Mouse (Mus musculus) spleen, postnatal 4 days (tissue): ENCODE data around the gene Rnf41.

ENCODE experiments used
- DNase-seq, 2 experiments: peaks; one replicate each; pipeline ENCODE4 v3.0.0; 2022; ENCODE audit warnings: low spot score in 2 of 2

Rnf41 gene

DNA sequence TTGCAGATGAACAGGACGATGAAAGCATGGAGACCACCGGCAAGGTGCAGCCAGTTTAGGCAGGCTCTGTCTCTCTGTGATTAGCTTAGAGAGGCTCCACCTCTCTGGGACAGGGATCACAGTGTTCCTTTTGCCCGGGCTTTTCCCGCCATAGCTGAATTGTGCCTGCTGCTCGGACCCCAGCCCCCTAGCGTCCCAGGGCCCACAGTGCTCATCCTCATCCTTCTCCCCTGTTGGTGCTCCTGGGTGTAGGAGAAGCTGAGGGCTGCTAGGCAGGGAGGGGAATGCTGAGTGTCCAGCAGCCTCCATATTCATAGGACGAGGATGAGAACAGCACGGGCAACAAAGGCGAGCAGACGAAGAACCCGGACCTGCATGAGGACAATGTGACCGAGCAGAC is 62.9 kb downstream of the Rnf41 start:
- no peak for DNase-seq

DNA sequence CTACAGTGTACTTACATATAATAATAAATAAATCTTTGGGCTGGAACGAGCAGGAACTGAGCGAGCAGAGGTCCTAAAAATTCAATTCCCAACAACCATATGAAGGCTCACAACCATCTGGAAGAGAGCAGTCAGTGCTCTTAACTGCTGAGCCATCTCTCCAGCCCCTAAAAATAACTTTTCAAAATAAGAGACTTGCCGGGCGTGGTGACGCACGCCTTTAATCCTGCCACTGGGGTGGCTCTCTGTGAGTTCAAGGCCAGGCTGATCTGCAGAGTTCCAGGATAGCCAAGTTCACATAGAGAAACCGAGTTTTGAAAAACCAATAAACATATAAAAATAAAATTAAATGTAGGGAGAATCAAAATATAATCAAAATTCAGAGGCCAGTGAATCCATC is 74.9 kb downstream of the Rnf41 start:
- DNase-seq, result no peak

DNA sequence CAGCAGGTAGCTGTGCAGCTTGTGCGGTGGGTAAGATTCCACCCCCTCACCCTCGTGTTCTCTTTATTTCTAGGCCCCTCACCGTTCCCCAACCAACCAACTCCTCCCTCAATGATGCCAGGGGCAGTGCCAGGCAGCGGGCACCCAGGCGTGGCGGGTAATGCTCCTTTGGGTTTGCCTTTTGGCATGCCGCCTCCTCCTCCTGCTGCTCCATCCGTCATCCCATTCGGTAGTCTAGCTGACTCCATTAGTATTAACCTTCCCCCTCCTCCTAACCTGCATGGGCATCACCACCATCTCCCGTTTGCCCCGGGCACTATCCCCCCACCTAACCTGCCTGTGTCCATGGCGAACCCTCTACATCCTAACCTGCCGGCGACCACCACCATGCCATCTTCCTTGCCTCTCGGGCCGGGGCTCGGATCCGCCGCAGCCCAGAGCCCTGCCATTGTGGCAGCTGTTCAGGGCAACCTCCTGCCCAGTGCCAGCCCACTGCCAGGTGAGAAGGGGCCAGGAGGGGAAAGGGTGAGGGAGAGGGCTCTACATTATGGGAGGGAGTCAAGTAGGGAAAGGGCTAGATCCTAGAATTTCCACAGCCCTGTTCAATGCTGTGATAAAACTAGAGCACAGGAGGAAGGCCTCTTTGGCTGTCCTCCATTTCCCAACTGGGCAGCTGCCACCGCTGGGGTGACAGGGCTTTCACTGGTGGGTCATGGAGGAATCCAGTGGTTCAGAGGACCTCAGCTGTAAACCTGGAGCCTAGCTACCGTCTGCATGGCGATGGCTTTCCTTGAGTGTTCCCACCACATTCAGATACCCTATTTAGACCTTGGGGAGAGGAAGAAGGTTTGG is 76.6 kb downstream of the Rnf41 start:
- DNase-seq, result no peak

DNA sequence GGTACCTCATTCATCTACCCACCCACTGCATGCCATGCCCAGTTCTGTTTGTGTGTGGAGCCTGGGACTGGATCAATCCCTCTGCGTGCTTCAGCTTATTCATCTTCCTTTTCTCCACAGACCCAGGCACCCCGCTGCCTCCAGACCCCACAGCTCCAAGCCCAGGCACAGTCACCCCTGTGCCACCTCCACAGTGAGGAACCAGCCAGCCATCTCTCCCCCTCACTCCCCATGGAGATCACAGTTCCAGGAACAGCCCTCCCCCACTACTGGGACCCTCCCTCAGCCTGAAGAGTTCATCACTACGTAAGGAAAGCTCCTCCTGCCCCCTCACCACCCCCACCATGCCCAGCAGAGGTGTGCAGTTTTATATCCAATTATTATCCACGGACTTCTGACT is 77.3 kb downstream of the Rnf41 start:
- no peak for DNase-seq

DNA sequence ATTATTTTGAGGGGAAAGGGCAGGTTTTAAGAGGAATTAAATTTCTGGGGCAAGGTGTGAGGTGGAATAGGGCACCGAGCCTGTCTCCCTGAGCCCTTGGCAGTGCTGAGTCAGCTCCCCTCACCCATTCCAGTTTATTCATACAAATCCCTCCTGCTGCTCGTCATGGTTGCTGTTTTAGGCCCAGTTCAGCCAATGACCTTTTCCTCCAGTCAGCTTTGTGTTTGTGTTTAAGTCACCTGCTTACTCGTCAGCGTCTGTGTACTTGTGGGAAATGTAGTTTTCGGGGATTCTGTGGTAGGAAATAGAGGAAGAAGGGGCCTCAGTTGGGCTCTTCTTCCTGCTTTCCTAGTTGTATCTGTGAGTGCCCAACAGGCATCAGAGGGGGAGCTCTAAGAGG is 77.9 kb downstream of the Rnf41 start:
- DNase-seq, result no peak

DNA sequence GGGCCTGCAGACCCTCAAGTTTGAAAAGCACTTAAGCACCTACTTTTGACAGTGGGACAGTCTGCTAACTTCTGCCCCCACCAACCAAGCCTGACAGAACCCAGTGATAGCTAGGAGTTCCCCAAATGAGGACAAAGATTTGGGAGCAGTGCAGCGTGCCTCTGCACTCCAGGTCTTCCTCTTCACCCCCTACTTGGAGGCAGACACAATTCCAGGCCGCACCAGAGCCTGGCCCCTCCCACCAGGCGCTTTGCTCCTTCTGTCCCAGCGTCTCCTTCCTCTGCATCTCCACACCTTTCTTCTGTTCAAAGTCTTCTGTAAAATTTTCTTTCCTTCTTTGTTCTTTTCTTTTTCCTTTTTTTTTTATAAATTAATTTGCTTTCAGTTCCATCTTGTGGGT is 78.3 kb downstream of the Rnf41 start:
- DNase-seq, result no peak

DNA sequence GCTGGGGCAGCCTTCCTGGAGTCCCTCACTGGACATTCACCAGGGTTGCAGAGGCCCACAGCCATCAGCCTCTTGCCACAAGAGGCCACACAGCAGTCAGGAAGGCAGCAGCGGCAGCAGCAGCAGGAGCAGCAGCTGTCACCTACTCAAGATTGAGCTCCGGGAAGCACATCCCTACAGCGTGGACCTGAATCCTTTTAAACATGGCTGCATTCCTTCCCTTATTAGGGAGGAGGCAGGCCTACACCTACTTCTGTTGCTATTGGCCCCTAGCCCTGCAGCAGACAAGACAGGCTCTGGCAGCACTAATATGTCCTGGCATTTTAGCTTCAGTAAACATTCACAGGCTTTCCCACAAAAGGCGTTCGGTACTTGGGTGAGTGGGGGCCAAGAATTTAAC is 78.8 kb downstream of the Rnf41 start:
- no peak for DNase-seq

DNA sequence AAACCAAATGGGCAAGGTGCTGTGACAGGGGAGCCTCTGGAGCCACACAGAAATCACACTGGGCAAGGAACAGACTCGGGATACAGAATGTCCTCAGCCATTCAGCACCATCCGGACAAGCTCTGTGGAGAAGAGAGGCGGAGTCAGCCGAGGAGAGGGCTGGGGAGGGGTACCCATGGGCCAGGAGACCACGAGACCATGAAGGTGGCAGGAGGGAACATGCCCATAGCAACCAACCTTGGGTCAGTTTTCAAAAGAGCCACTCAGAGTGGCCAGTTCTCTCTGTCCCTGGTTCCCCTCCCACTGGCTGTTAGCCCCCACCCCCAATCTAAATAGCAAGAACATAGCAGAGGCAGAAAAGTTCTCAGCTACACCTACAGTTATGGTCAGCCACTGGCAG is 79.5 kb downstream of the Rnf41 start:
- no peak for DNase-seq
